Mouse (Mus musculus) heart, adult 2 months (tissue): ENCODE measurements at regions not wholly inside any gene's neighbourhood (a gene's known extent, or its start where the extent isn't known, plus 50 kb on each side); places are given as distances from the start of the nearest gene placed in this dataset.

Experiments
- CTCF ChIP-seq: fragments of 200-600 bp; IDR thresholded peaks from 2 replicates; pipeline ENCODE4 v1.8.1; 2022; ENCODE audit warnings: antibody characterized with exemption, mild to moderate bottlenecking, moderate library complexity
- EP300 ChIP-seq: fragments of 200-500 bp; IDR thresholded peaks from 2 replicates; pipeline ENCODE4 v1.6.1; 2011; ENCODE audit warnings: low read depth, low read length, control low read depth; ENCODE audit not compliant: insufficient read depth
- POLR2A ChIP-seq: fragments of 200-500 bp; IDR thresholded peaks from 2 replicates; pipeline ENCODE4 v1.6.1; 2011; ENCODE audit warnings: mild to moderate bottlenecking, low read depth, low read length, control low read depth; ENCODE audit not compliant: insufficient read depth

- TF ChIP-seq POLR2A (no peak), CTCF (no peak), EP300 (no peak)
Measured at GRCm38 (mm10) chr6:98842924-98843323, 500.4 kb upstream of the Gm765 start.
